Mouse (Mus musculus) layer of hippocampus, adult 9-10 months (tissue): ENCODE results near the gene Loxl1.

ENCODE experiments used
- DNase-seq: peaks from one replicate; pipeline ENCODE4 v3.0.0; 2022; ENCODE audit warnings: low spot score

Gene Loxl1

GRCm38 (mm10) chr9:58312944-58313359, at the start of gene Loxl1:
TSS of gene Loxl1 (minus strand) at chr9:58313186.
- DNase-seq, result no peak

DNA sequence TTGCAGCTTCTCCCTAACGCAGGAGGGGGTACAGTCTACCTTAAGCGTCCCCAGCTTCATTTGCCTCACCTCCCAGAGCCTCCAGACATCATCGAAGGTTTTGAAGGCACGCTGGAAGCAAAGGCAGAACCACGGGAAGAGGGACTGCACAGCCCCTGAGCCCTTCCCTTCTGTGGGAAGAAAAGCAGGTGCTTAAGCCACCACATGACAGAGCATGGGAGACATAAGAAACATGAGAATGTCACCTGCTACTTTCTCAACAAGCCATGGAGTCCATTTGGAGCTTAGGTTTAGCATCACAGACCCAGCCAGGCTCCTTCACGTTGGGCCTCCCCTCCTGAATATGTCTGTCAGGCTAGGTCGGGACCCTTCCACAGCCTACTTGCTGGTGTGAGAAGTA, 49.0 kb upstream of the Loxl1 start:
- DNase-seq, result no peak

DNA sequence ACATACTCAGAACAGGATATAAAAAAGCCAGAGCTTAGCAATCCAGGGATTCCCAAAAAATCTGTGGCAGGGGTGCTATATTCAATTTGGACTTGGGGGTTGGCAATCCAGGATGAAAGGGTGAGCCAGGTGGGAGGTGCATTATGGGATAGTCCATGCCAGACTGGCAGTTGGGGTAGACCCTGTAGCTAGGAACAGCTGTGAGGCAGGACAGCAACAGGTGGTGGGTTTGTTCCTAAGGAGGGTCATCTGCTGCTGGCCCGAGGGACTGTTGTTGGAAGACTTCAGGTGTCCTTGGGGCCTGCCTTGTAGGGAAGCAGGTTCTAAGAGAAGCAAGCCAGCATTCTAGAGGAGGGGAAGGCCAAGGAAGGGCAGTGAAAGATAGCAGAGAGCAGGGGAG, 48.4 kb upstream of the Loxl1 start:
- no peak for DNase-seq

- no peak for DNase-seq
Observed at GRCm38 (mm10) chr9:58355262-58356050, 42.5 kb upstream of the Loxl1 start.

DNA sequence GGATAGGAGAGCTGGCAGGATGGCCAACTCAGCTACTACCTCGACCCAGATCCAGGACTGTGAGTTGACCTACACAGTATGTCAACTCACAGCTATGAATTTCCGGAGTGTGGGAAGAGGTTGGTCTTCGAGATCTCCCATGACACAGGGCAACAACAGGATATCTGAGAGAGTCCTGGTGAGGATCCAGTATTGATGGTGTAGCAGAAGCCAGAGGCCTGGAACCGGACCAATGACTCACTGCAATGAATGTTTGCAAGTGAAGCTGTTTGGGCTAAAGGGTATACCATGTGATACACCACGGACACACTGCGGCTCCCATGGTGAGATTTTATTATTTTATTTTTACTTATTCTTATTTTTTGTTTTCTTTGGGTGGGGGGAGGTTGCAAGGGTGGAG, 41.7 kb upstream of the Loxl1 start:
- no peak for DNase-seq

DNA sequence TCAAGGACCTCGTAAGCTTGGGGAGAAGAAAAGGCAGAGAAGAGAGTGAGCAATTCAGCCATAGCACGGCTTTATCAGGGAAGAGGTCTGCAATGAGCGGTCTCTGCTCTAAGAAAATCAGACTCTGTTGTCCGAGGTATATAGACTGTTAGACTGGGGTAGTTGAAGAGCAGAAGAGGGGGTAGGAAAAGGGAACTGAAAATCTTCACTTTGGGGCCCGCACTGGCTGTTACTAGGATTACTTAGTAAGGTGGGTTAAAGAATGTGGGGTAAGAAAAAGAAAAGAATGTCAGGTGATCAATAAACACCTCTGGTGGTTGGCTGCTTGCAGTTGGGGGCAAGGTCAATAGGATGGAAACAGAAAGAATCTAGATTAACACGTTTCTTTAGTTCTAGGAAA, 40.2 kb upstream of the Loxl1 start:
- no peak for DNase-seq

GRCm38 (mm10) chr9:58347795-58348194, 34.8 kb upstream of the Loxl1 start:
- no peak for DNase-seq

GRCm38 (mm10) chr9:58346498-58346897, 33.5 kb upstream of the Loxl1 start:
- DNase-seq, result no peak

DNA sequence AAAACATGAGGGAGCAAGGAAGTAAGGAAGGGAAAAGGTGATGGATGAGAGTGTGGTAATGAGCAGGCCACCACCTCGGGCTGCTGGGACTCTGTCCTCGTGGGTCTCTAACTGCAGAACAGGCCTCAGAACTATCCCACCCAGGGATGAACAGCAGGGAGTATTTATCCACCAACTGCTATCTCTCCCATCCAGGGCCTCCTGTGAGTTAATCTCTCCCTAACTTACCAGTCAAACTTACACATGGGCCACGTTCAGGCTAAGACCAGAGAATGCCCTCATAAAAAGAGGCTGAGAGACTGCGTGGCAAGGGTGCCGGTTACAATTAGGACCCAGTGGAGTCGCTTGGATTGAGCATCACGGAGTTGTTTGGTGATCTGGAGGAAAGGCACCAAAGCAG, 33.0 kb upstream of the Loxl1 start:
- no peak for DNase-seq

GRCm38 (mm10) chr9:58341795-58342194, 28.8 kb upstream of the Loxl1 start:
- DNase-seq, result no peak

DNA sequence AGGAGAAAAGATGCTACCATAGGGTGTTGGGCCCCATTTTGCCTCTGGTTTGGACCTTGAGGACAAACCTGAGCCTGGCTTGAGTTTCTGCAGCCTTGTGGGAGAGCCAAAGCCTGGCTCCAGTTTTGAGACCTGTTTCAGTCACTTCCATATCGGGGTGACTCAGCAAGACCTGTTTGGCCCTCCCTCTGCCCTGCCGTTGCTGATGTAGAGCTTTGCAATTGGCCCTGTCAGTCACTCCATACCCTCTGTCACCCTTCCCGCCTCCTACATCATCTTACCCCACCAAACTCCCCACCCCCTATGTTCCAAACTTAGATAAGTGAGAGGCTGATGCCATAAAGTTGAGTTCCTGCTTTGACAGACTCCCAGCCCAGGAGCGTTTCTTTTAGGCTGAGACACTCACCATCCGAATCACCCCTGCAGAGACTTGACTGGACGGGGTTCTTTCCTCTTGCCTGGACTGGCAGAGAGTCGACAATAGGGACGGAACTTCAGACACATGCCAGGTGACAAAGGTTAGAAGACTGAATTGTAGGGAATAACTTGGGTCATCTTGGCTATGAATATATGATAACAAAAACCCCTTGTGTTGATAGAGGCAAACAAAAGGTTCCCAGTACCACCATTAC, 23.8 kb upstream of the Loxl1 start:
- DNase-seq, result no peak

DNA sequence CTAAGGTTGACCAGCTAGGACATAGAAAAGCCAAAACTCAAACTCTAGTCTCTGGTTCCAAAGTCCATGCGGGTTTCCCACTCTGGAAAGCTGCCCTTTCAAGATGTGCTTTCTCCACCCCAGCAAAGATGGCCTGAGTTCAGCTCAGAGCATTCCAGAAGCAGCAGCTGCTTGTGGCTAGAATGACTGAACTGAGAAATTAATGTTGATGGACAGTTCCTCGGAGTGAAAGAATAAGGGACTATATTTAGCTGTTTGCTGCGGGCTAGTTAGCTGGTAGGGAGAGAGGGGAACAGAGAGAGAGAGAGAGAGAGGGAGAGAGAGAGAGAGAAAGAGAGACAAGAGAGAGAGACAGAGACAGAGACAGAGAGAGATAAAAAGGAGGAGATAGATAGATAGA, 18.3 kb upstream of the Loxl1 start:
- no peak for DNase-seq

DNA sequence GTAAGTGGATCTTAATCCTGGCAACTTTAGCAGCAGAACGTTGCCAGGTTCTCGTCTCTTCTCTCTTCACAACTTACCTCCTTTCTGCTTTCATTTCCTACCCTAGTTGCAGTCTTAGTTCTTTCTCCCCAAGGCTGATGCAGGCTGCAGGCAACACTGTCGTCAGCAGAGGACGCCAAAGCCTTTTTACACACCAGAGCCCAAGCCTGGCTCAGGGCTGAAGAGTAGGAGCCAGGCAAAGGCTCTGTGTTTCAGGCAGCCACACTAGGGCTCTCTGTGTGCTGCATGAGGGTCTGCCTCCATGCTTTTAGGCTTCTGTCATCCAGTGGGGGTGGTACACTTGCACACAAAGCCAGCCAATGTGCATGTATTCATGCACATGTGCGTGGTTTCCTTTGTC, 17.3 kb upstream of the Loxl1 start:
- peak; percentile 44 for DNase-seq

- no peak for DNase-seq
Observed at GRCm38 (mm10) chr9:58327382-58327781, 14.4 kb upstream of the Loxl1 start.

- no peak for DNase-seq
Observed at GRCm38 (mm10) chr9:58326477-58327180, 13.6 kb upstream of the Loxl1 start.

- DNase-seq, result no peak
Observed at GRCm38 (mm10) chr9:58321681-58322080, 8.7 kb upstream of the Loxl1 start.

DNA sequence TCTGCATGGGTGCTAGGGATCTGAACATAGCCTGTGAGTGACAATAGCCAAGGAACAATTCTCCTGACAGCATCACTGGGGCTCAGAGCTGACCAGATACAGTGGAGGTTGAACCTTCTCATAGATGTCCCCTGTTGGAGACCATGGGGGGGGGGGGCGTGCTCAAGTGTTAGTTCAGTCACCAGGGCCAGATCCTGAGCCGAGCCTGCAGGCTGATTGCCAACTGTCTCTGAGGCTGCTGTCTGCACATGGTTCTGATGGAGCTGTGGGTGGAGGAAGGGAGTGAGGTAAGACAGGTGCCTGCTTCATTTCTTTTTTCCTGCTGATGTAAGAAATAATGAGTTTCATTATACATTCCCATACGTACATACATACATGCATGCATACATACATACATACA, 5.3 kb upstream of the Loxl1 start:
- no peak for DNase-seq

- DNase-seq, result no peak
Observed at GRCm38 (mm10) chr9:58317381-58317780, 4.4 kb upstream of the Loxl1 start.

DNA sequence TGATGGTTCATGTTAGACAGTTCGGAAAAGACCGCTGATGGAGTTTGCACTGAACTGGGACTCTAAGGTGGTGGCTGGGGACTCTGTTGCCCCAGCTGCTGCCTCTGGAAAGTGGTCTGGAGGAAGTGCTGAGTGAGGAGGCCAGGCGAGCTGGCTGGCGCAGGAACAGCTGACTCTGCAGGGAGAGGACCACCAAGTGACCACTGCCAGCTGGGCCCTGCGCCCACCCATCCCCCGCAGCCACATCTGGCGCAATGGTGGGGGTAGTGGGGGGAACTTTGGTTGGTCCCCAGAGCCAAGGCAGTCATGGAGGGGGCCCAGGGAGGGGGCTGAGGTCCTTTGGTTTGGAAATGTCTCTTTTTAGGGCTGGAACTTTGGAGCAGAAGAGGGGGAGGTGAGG, 3.8 kb upstream of the Loxl1 start:
- no peak for DNase-seq

GRCm38 (mm10) chr9:58315850-58316249, 2.9 kb upstream of the Loxl1 start:
- DNase-seq, result no peak

- DNase-seq, result no peak
Observed at GRCm38 (mm10) chr9:58314682-58315360, 1.8 kb upstream of the Loxl1 start.

- no peak for DNase-seq
Observed at GRCm38 (mm10) chr9:58312196-58312943, 616 bp downstream of the Loxl1 start.
